Mouse (Mus musculus) heart, embryonic 16.5 days (tissue): ENCODE data around the gene Tmem131l. TPM values are rescaled to one million over a fixed set of nuclear protein-coding genes. Genes with fewer than 3 reads are reported as not detected.
"Not testable (repeated sequence)": the region's sequence is repeated elsewhere in the genome, so short reads cannot be mapped to it uniquely, and the experiment has no call there.

ENCODE experiments used
- ATAC-seq: fragments of 200-750 bp; cut with Nextera tagmentation; replicated peaks from 2 replicates; pipeline ENCODE4 v1.8.0; 2017; ENCODE audit warnings: moderate number of reproducible peaks; ENCODE audit not compliant: insufficient read depth, low FRiP score; ENCODE audit errors: extremely low read depth
- H3K27ac ChIP-seq: fragments of 300-500 bp; sonication (generic); 2 replicates; pipeline ENCODE4 v1.5.1; 2014; ENCODE audit warnings: mild to moderate bottlenecking, low read length, control low read depth, moderate library complexity
- H3K27me3 ChIP-seq: fragments of 300-500 bp; sonication (generic); 2 replicates; pipeline ENCODE4 v1.6.1; 2014; ENCODE audit warnings: low read length, mixed read lengths; ENCODE audit not compliant: control insufficient read depth, insufficient read depth
- H3K36me3 ChIP-seq: fragments of 300-500 bp; sonication (generic); 2 replicates; pipeline ENCODE4 v1.6.1; 2014; ENCODE audit not compliant: control insufficient read depth, insufficient read depth
- H3K4me1 ChIP-seq: fragments of 300-500 bp; sonication (generic); 2 replicates; pipeline ENCODE4 v1.6.1; 2014; ENCODE audit warnings: low read length, mixed read lengths; ENCODE audit not compliant: control insufficient read depth, insufficient read depth
- H3K4me2 ChIP-seq: fragments of 300-500 bp; sonication (generic); 2 replicates; pipeline ENCODE4 v1.6.1; 2014; ENCODE audit warnings: low read depth, mild to moderate bottlenecking, control low read depth, low read length
- H3K4me3 ChIP-seq: fragments of 300-500 bp; sonication (generic); 2 replicates; pipeline ENCODE4 v1.5.1; 2014; ENCODE audit warnings: mild to moderate bottlenecking, control low read depth, low read length
- H3K9ac ChIP-seq: fragments of 300-500 bp; sonication (generic); 2 replicates; pipeline ENCODE4 v1.6.1; 2014; ENCODE audit warnings: low read length, control low read depth
- H3K9me3 ChIP-seq: fragments of 300-500 bp; sonication (generic); replicated peaks from 2 replicates; pipeline ENCODE4 v1.6.1; 2016; ENCODE audit warnings: low read length; ENCODE audit not compliant: control insufficient read depth
- WGBS: fragments of 180-500 bp; shearing (Covaris S2); extraction: QIAGEN DNeasy Blood & Tissue Kit; methylation state at CpG from one replicate; pipeline ENCODE4 v1.1.7; 2014; 5-methylcytosine and 5-hydroxymethylcytosine counted together
- polyA plus RNA-seq: library from polyadenylated mRNA; unstranded; fragments of >200 nt; fragmentation: Nextera tagmentation; extraction: Ambion mirVana; gene quantifications from 2 replicates; pipeline ENCODE4 v1.2.1, GENCODE M21; 2015

The Tmem131l gene
- polyA plus RNA-seq, 1 experiment from 2014 or later, result 47.8 TPM

DNA sequence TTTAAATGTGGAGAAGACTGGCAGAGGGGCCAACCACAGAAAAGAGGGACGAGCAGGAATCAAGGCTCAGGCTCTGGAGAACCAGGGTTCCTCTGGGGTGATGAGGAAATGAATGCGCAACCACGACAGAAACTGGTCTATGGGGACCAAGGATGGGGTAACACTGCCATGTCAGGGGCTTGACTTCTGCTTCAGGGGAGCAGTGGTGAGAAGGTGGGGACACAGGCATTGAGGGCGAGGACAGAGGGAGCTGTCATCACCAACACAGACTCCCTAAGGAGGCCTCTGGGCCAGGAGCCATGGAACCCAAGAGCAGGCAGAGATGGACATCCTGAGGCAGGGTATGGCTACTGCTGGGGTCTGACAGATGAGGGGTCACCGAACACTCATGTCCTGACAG is 137.0 kb downstream of the Tmem131l start:
- H3K9ac ChIP-seq, result no peak overlapping the region
- H3K36me3 ChIP-seq, result peaks cover 25% of the 10 kb centered on the region
- 88% methylated on average over 5 of the region's 5 CpGs for WGBS
- H3K27me3 ChIP-seq, result no peaks in the 10 kb centered on the region
- H3K9me3 ChIP-seq, result no peaks in the 10 kb centered on the region
- no peak overlapping the region for H3K4me2 ChIP-seq
- no peak for ATAC-seq
- peaks cover 10% of the 10 kb centered on the region for H3K4me1 ChIP-seq
- H3K4me3 ChIP-seq, result no peak overlapping the region
- no peak overlapping the region for H3K27ac ChIP-seq

DNA sequence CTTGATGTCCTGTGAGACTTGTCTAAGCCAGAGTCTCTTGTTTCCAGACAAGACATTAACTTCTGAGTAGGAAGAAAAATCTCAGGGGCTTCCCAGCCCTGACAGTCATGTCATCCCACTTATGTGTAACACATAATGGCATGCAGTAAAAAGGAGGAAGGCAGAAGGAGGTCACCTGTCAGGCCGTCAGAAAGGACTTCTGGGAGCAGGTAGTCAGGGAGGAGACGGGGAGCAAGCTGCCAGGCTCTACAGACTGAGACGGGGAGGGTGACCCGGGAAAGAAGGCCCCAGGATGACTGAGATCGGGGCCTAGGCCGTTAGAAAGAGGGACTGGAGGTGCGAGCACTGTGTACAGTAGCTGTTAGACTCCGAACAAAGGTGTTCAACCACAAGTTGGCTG is 137.5 kb downstream of the Tmem131l start:
- ATAC-seq, result no peak
- no peak overlapping the region for H3K9ac ChIP-seq

DNA sequence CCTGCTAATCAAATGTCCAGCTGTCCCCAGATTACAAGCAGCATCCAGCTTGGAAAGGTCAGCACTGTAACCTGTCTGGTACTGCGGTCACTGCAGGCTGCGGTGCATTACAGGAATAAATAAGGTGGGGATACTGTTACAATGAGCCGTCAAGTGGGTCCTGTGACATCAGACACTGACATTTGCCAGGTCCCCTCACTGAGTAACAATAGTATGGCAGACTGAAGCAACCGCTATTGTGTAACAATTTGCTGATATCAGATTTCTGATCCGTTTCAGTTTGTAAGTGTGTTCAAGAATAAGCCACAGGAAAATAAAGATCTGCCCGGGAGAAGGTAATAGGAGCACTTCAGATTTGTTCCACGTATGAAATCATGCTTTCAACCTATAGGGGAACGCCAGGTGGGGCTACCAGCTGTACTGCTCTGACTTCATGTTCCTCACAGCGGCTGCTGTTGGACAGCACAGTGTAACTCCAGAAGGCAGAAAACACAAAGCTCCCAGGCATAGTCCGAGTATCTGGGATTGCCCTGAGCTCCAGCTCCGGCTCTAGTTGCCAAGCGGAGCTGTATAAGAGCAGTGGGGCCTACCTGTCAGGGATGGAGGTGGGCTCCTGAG is 139.1 kb downstream of the Tmem131l start:
- WGBS, result 69% methylated on average over 12 of the region's 12 CpGs
- Histone ChIP-seq H3K4me1 (peaks cover 10% of the 10 kb centered on the region), H3K36me3 (peaks cover 19% of the 10 kb centered on the region)

More for the DNA sequence above, 137.5 kb downstream of the Tmem131l start:
- no peak overlapping the region for H3K4me2 ChIP-seq
- peaks cover 10% of the 10 kb centered on the region for H3K4me1 ChIP-seq
- peaks cover 25% of the 10 kb centered on the region for H3K36me3 ChIP-seq
- H3K9me3 ChIP-seq, result no peaks in the 10 kb centered on the region
- H3K27me3 ChIP-seq, result no peaks in the 10 kb centered on the region
- no peak overlapping the region for H3K27ac ChIP-seq
- 86% methylated on average over 8 of the region's 8 CpGs for WGBS
- H3K4me3 ChIP-seq, result no peak overlapping the region

DNA sequence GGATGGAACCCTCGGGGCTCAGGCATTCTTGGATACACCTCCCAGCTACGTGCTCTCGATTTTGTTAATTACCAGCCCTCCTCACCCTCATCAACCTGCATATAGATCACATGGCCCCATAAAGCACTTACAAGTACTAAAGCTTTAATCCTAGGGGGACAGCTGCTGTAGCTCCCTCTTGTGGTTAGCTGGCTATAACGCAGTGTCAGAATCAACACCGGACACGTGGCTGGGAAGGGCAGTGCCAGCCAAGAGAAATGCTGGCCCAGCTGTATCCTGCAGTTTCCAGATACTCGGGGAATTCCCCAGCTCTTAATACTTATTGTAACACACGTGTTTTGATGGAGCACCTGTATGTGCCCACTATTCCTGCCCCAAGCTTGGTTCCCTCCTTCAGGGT is 140.4 kb downstream of the Tmem131l start:
- WGBS, result 47% methylated on average over 8 of the region's 8 CpGs
- no peak overlapping the region for H3K4me3 ChIP-seq
- H3K27me3 ChIP-seq, result no peaks in the 10 kb centered on the region
- H3K4me1 ChIP-seq, result peaks cover 4% of the 10 kb centered on the region
- no peak for ATAC-seq
- peaks cover 19% of the 10 kb centered on the region for H3K36me3 ChIP-seq
- H3K27ac ChIP-seq, result no peak overlapping the region
- no peaks in the 10 kb centered on the region for H3K9me3 ChIP-seq
- no peak overlapping the region for H3K4me2 ChIP-seq
- H3K9ac ChIP-seq, result no peak overlapping the region

More for the DNA sequence above, 139.1 kb downstream of the Tmem131l start:
- Histone ChIP-seq H3K27ac (no peak overlapping the region), H3K4me2 (no peak overlapping the region), H3K9ac (no peak overlapping the region), H3K9me3 (no peaks in the 10 kb centered on the region), H3K27me3 (no peaks in the 10 kb centered on the region), H3K4me3 (no peak overlapping the region)
- ATAC-seq, result no peak

DNA sequence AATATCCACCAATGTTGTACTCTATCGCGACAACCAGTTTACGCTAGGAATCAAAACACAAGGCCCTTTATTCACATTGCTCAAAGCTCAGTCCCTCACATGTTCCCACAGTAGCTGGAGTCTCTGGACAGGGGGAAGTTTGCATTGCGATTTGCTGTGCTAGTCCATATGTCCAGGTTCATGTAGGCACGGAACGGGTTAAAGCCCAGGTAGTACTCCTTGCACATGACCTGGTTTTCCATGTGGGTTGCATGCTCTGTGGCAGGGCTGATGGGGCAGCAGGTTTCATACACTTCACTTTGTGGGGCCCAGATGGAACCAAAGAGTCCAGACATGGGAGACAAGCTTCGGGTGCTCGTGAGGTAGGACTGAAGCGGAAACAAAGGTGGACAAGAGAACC is 141.7 kb downstream of the Tmem131l start:
- H3K36me3 ChIP-seq, result peaks cover 15% of the 10 kb centered on the region
- H3K9ac ChIP-seq, result no peak overlapping the region
- 95% methylated on average over 9 of the region's 9 CpGs for WGBS
- H3K27ac ChIP-seq, result no peak overlapping the region
- no peaks in the 10 kb centered on the region for H3K4me1 ChIP-seq
- H3K9me3 ChIP-seq, result no peaks in the 10 kb centered on the region
- H3K4me3 ChIP-seq, result no peak overlapping the region
- no peak for ATAC-seq
- H3K4me2 ChIP-seq, result no peak overlapping the region
- H3K27me3 ChIP-seq, result no peaks in the 10 kb centered on the region

DNA sequence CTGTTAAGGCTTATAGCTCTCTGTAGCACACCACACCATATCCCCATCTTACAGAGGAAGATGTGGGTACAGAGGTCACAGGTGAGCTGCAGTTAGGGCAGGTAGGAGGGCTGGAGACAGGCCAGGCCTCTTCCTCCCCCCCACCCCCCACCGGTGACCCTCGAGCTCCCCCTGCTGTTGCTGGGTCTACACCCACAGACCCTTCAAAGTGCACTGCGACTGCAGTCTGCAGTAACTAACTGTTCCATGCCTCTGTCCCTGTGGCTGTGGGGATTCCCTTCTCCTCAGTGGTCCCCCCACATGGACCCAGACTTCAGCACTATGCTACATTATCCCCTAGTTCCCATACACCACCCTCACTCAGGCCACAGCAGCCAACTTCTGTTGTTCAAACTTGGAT is 144.2 kb downstream of the Tmem131l start:
- H3K9me3 ChIP-seq, result no peaks in the 10 kb centered on the region; the same call in 1 of the 2 replicates
- H3K27me3 ChIP-seq, result no peaks in the 10 kb centered on the region
- H3K9ac ChIP-seq, result no peak overlapping the region
- no peak overlapping the region for H3K4me2 ChIP-seq
- no peak overlapping the region for H3K4me3 ChIP-seq
- H3K27ac ChIP-seq, result no peak overlapping the region
- peaks cover 10% of the 10 kb centered on the region for H3K36me3 ChIP-seq
- no peaks in the 10 kb centered on the region for H3K4me1 ChIP-seq
- no peak for ATAC-seq
- 39% methylated on average over 3 of the region's 3 CpGs for WGBS

DNA sequence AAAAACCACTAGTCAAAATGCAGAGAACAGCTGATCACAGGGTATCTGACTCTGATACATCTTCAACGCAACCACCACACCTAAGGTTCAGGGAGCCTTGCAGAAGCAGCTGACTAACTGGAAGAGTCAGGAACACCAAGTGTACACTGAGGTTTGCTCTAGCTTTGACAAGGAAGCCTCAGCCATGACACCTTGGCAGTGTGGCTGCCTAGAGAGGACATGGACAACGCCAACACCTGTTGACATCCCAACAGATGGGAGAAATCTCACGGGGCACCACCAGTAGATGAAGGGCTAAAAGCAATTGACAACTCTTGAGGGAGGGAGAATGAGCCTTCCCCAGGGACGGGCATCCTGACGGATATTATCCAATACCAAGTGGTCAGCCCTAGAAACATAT is 144.9 kb downstream of the Tmem131l start:
- Histone ChIP-seq H3K4me2 (no peak overlapping the region), H3K4me1 (no peaks in the 10 kb centered on the region), H3K9me3 (no peaks in the 10 kb centered on the region; the same call in 1 of the 2 replicates), H3K27me3 (no peaks in the 10 kb centered on the region), H3K27ac (no peak overlapping the region), H3K4me3 (no peak overlapping the region), H3K36me3 (peaks cover 10% of the 10 kb centered on the region), H3K9ac (no peak overlapping the region)
- WGBS, result 87% methylated on average over 5 of the region's 5 CpGs
- no peak for ATAC-seq

DNA sequence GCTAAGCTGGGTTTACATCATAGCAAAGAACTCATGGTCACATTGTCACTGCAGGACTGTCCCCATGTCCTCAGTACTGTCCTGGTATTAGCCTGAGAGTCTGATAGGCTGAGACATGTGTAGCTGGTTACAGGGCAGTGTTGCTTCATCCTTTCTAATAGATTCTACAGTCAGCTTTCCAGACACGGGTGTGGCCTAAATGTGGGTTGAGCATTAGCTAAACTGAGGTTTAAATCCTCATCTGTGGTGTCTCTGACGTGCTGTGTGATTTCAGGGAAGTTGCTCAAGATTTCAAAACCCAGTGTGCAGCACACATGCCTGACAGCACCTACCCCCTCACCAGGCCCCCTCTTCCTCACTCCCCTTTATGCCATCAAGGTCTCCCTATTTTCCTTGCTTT is 154.8 kb downstream of the Tmem131l start:
- H3K9me3 ChIP-seq, result no peaks in the 10 kb centered on the region
- H3K4me3 ChIP-seq, result no peak overlapping the region
- no peak for ATAC-seq
- no peaks in the 10 kb centered on the region for H3K27me3 ChIP-seq
- no peak overlapping the region for H3K9ac ChIP-seq
- H3K4me1 ChIP-seq, result no peaks in the 10 kb centered on the region
- H3K36me3 ChIP-seq, result no peaks in the 10 kb centered on the region
- H3K27ac ChIP-seq, result no peak overlapping the region
- H3K4me2 ChIP-seq, result no peak overlapping the region
- WGBS, result 64% methylated on average over 2 of the region's 2 CpGs

DNA sequence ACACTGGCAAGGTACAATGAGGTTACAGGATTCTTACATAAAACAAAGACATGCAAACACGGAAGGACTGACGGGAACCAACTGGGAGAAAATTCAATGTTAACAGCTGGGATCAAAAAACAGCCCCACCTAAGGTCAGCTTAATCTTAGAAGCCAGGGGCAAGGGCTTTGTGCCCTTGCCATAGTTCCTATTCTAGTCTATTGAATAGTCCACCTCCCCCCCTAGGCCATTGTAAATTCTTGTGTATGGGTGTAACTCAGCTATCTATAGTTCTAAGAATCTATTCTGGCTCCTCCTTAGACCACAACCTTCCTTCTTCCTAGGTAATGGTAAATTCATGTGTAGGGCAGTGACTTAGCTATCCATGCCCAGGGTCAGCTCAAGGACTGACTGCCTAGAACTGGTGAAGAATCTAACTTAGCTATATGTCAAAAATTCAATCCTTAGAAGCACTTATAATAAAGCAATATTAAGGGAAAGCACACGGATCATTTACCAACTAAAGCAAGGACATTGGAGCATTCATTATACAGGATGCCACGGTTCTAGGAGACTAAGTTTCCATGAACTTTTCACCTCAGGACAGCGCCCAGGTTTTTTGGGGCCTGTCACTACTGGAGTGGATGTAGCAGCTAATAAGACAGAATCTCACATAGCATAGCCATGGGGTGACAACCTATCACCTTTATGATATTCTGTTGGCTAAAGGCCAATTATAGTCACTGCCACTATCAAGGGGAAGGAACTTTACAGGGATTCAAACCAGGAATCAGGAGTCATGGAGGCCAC is 160.5 kb downstream of the Tmem131l start:
- H3K4me2 ChIP-seq, H3K27ac ChIP-seq, H3K9ac ChIP-seq, H3K4me3 ChIP-seq, H3K4me1 ChIP-seq, H3K36me3 ChIP-seq, H3K9me3 ChIP-seq, ATAC-seq, H3K27me3 ChIP-seq: not testable (repeated sequence)
- WGBS, result 89% methylated on average over 5 of the region's 5 CpGs
